Mouse (Mus musculus) intestine, postnatal 0 days (tissue): ENCODE data around the gene 4930415O20Rik. TPM values are rescaled to one million over a fixed set of nuclear protein-coding genes. Genes with fewer than 3 reads are reported as not detected.

Experiments used
- ATAC-seq: fragments of 200-750 bp; cut with Nextera tagmentation; 2 replicates; pipeline ENCODE4 v1.8.0; 2017; ENCODE audit warnings: mild to moderate bottlenecking, moderate TSS enrichment, moderate library complexity
- H3K27ac ChIP-seq: fragments of 300-500 bp; sonication (generic); 2 replicates; pipeline ENCODE4 v1.5.1; 2014; ENCODE audit warnings: mild to moderate bottlenecking, low read depth, low read length, moderate library complexity
- H3K27me3 ChIP-seq: fragments of 300-500 bp; sonication (generic); replicated peaks from 2 replicates; pipeline ENCODE4 v1.6.1; 2014; ENCODE audit warnings: low read length, mixed read lengths; ENCODE audit not compliant: control insufficient read depth, insufficient read depth
- H3K36me3 ChIP-seq: fragments of 300-500 bp; sonication (generic); 2 replicates; pipeline ENCODE4 v1.6.1; 2014; ENCODE audit warnings: mild to moderate bottlenecking, moderate library complexity; ENCODE audit not compliant: control insufficient read depth, insufficient read depth
- H3K4me1 ChIP-seq: fragments of 300-500 bp; sonication (generic); replicated peaks from 2 replicates; pipeline ENCODE4 v1.6.1; 2014; ENCODE audit warnings: antibody characterized with exemption, low read length, mixed read lengths; ENCODE audit not compliant: control insufficient read depth, insufficient read depth
- H3K4me2 ChIP-seq: fragments of 300-500 bp; sonication (generic); replicated peaks from 2 replicates; pipeline ENCODE4 v1.6.1; 2014; ENCODE audit warnings: low read depth, mild to moderate bottlenecking, moderate library complexity
- H3K4me3 ChIP-seq: fragments of 300-500 bp; sonication (generic); 2 replicates; pipeline ENCODE4 v1.5.1; 2014; ENCODE audit warnings: low read depth, low read length
- H3K9ac ChIP-seq: fragments of 300-500 bp; sonication (generic); 2 replicates; pipeline ENCODE4 v1.6.1; 2014; ENCODE audit warnings: mild to moderate bottlenecking, low read depth, low read length
- H3K9me3 ChIP-seq: fragments of 300-500 bp; sonication (generic); 2 replicates; pipeline ENCODE4 v1.6.1; 2016; ENCODE audit warnings: mixed run types; ENCODE audit not compliant: control insufficient read depth
- CTCF ChIP-seq: sonication (generic); IDR thresholded peaks from 2 replicates; pipeline ENCODE4 v1.5.1; 2016; ENCODE audit warnings: low read depth, mild to moderate bottlenecking, control low read depth, antibody characterized with exemption, moderate library complexity
- WGBS: fragments of 180-500 bp; shearing (Covaris S2); extraction: QIAGEN DNeasy Blood & Tissue Kit; methylation state at CpG from one replicate; pipeline ENCODE4 v1.1.7; 2014; 5-methylcytosine and 5-hydroxymethylcytosine counted together
- polyA plus RNA-seq: library from polyadenylated mRNA; unstranded; fragments of >200 nt; fragmentation: Nextera tagmentation; extraction: Ambion mirVana; gene quantifications from 2 replicates; pipeline ENCODE4 v1.2.1, GENCODE M21; 2015

4930415O20Rik gene
- polyA plus RNA-seq, 1 experiment from 2014 or later, result not detected

GRCm38 (mm10) chr15:98607557-98607956 is 36.8 kb downstream of the 4930415O20Rik start:
- ATAC-seq, result no peak
- H3K4me2 ChIP-seq, result peak overlapping the region; percentile 78
- H3K9me3 ChIP-seq, result no peaks in the 10 kb centered on the region
- WGBS, result 14% methylated on average over 4 of the region's 4 CpGs
- peak overlapping the region; percentile 86 for H3K4me3 ChIP-seq
- H3K27me3 ChIP-seq, result no peaks in the 10 kb centered on the region
- H3K36me3 ChIP-seq, result peaks cover 20% of the 10 kb centered on the region
- peaks cover 5% of the 10 kb centered on the region for H3K4me1 ChIP-seq
- H3K9ac ChIP-seq, result no peak overlapping the region
- peak overlapping the region; percentile 97; the same call in 1 of the 2 replicates for H3K27ac ChIP-seq
- no peak for TF ChIP-seq CTCF

GRCm38 (mm10) chr15:98608058-98608783 is 37.4 kb downstream of the 4930415O20Rik start:
- Histone ChIP-seq H3K9ac (peak overlapping the region; percentile 90), H3K4me1 (peaks cover 3% of the 10 kb centered on the region; the same call in 1 of the 2 replicates), H3K36me3 (peaks cover 16% of the 10 kb centered on the region), H3K4me3 (peak overlapping the region; percentile 86), H3K4me2 (peak overlapping the region; percentile 78), H3K27ac (peak overlapping the region; percentile 97), H3K9me3 (no peaks in the 10 kb centered on the region), H3K27me3 (no peaks in the 10 kb centered on the region)
- 10% methylated on average over 9 of the region's 10 CpGs for WGBS
- no peak for ATAC-seq
- TF ChIP-seq CTCF, result no peak

GRCm38 (mm10) chr15:98608784-98609250 is 38.0 kb downstream of the 4930415O20Rik start:
- peak overlapping the region; percentile 78 for H3K4me2 ChIP-seq
- H3K4me1 ChIP-seq, result peaks cover 3% of the 10 kb centered on the region; the same call in 1 of the 2 replicates
- H3K9ac ChIP-seq, result peak overlapping the region; percentile 90
- H3K27me3 ChIP-seq, result no peaks in the 10 kb centered on the region
- H3K27ac ChIP-seq, result peak overlapping the region; percentile 97
- WGBS, result 1% methylated on average over 12 of the region's 26 CpGs
- TF ChIP-seq CTCF, result no peak
- peak; percentile 43 for ATAC-seq
- peak overlapping the region; percentile 86 for H3K4me3 ChIP-seq
- peaks cover 10% of the 10 kb centered on the region; the same call in 1 of the 2 replicates for H3K36me3 ChIP-seq
- H3K9me3 ChIP-seq, result no peaks in the 10 kb centered on the region

- Histone ChIP-seq H3K4me3 (peak within 1 kb of the TSS; percentile 86), H3K4me1 (peaks cover 3% of the 10 kb centered on the region; the same call in 1 of the 2 replicates), H3K27me3 (no peaks in the 10 kb centered on the region), H3K36me3 (0 out of 2 replicates have a peak, but pooled peaks cover 2% of the 10 kb centered on the region), H3K9ac (peak within 1 kb of the TSS; percentile 90), H3K27ac (peak within 1 kb of the TSS; percentile 97), H3K4me2 (peak within 1 kb of the TSS; percentile 78), H3K9me3 (no peaks in the 10 kb centered on the region)
- under 1% methylated on average over 53 of the region's 75 CpGs for WGBS
- no peak for TF ChIP-seq CTCF
- peak; percentile 89 for ATAC-seq
These were observed 38.7 kb downstream of the 4930415O20Rik start, which contains the start of gene Adcy6 for GRCm38 (mm10) chr15:98609331-98610130. Adcy6 (minus strand) TSS chr15:98610076.

- Histone ChIP-seq H3K4me2 (peak overlapping the region; percentile 78), H3K4me1 (peaks cover 3% of the 10 kb centered on the region; the same call in 1 of the 2 replicates), H3K4me3 (peak overlapping the region; percentile 86), H3K9me3 (no peaks in the 10 kb centered on the region), H3K9ac (peak overlapping the region; percentile 90), H3K27ac (peak overlapping the region; percentile 97), H3K36me3 (no peaks in the 10 kb centered on the region), H3K27me3 (no peaks in the 10 kb centered on the region)
- ATAC-seq, result no peak
- WGBS, result 7% methylated on average over 12 of the region's 12 CpGs
- no peak for TF ChIP-seq CTCF
These were observed 39.4 kb downstream of the 4930415O20Rik start for GRCm38 (mm10) chr15:98610131-98610633.

- no peaks in the 10 kb centered on the region; the same call in 1 of the 2 replicates for H3K4me1 ChIP-seq
These were observed 41.4 kb downstream of the 4930415O20Rik start for GRCm38 (mm10) chr15:98612229-98612628.

More at GRCm38 (mm10) chr15:98612229-98612628, 41.4 kb downstream of the 4930415O20Rik start:
- Histone ChIP-seq H3K4me2 (no peak overlapping the region), H3K27me3 (no peaks in the 10 kb centered on the region), H3K36me3 (no peaks in the 10 kb centered on the region), H3K27ac (no peak overlapping the region), H3K9ac (no peak overlapping the region), H3K9me3 (no peaks in the 10 kb centered on the region), H3K4me3 (no peak overlapping the region)
- TF ChIP-seq CTCF, result no peak
- WGBS, result 97% methylated on average over 3 of the region's 3 CpGs
- no peak for ATAC-seq
